Mouse (Mus musculus) ES-Bruce4 (cell line): ENCODE measurements around the gene Atg7.

Experiments used
- CTCF ChIP-seq: IDR thresholded peaks from one replicate; pipeline ENCODE4 v1.8.1; 2011; ENCODE audit warnings: low read depth, low read length
- EP300 ChIP-seq: IDR thresholded peaks from 2 replicates; pipeline ENCODE4 v1.6.1; 2011; ENCODE audit warnings: low read depth, low read length; ENCODE audit not compliant: insufficient read depth

GRCm38 (mm10) chr6:114861591-114861990 lies 218.7 kb downstream of the Atg7 start:
- no peak for TF ChIP-seq EP300
- TF ChIP-seq CTCF = no peak
